Comparison of ENCODE assay signal across 16 mouse cellular contexts in the genomic region with DNA sequence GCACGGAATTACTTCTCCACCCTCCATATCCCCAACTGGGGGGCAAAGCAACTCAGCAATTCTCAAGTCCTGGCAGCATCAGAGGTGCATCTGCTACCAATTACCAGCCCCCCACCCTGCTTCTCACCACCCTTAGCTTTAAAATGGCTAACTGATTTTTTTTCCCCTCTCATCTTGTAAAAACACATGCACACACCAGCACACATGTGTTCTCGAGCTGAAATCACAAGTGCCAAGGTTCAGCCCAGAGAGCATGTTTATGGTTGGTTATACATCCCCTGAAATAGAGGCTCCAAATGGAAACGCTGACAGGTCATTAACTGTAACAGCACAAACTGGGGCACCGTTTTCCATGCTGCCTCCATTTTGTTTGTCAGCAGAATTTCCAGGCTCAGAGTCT.
"Had no signal": no experiment of that assay in that cellular context is flagged by ENCODE, and none has a peak within 500 bp of the region (broad histone marks: within the 10 kb centered on the region; RNA-seq: fewer than 3 reads in every experiment).

No protein-coding gene starts in this region.

- H3K9ac ChIP-seq: kidney, embryonic 15.5 days; liver, embryonic 14.5 days; midbrain, embryonic 13.5 days; neural tube, embryonic 12.5 days had no signal

- ATAC-seq: lung, postnatal 0 days; midbrain, embryonic 13.5 days had no signal

- H3K36me3 ChIP-seq: kidney, embryonic 15.5 days; midbrain, embryonic 13.5 days; neural tube, embryonic 12.5 days had no signal

- H3K9me3 ChIP-seq: kidney, embryonic 15.5 days; midbrain, embryonic 13.5 days; neural tube, embryonic 12.5 days had no signal

- H3K27me3 ChIP-seq: kidney, embryonic 15.5 days; neural tube, embryonic 12.5 days had no signal

- DNase-seq: kidney, adult 2 months; kidney, postnatal 36 days; layer of hippocampus, adult 9-11 months; layer of hippocampus, postnatal 36 days; lung, adult 2 months; lung, postnatal 36 days; right cerebral cortex, adult 18-20 months; right cerebral cortex, postnatal 25 days; thymus, adult 18-20 months; thymus, postnatal 14 days had no signal

- H3K4me2 ChIP-seq: kidney, embryonic 15.5 days; midbrain, embryonic 13.5 days; neural tube, embryonic 12.5 days had no signal

- H3K4me3 ChIP-seq: kidney, embryonic 15.5 days; midbrain, embryonic 13.5 days; myocyte; neural tube, embryonic 12.5 days had no signal

- H3K27ac ChIP-seq: kidney, embryonic 15.5 days; liver, embryonic 14.5 days; midbrain, embryonic 13.5 days; neural tube, embryonic 12.5 days had no signal
